12 mouse cellular contexts compared by ENCODE assay signal in the genomic region with DNA sequence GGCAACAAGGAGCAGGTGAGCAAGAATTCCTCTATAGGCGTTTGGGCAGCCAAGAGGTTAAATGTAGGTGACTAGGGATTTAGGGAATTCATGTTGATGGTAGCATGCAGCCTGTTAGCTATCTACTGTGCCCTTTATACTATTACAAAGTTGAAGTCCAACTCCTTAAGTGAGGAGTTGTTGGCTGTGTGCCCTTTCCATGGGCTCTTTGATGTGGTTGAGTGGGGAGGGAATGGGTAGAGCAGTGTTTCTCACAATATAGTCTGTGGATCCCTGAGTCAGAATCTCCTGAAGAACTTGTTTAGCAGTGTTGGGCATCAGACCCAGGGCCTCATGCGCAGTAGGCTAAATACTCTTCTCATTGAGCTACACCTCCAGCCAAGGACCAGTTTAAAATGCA. TPM values are rescaled to one million over a fixed set of nuclear protein-coding genes. Genes with fewer than 3 reads are reported as not detected.
"Had no signal": no experiment of that assay in that cellular context is flagged by ENCODE, and none has a peak within 500 bp of the region (broad histone marks: within the 10 kb centered on the region; RNA-seq: fewer than 3 reads in every experiment).

No protein-coding gene starts in this region.

- DNase-seq: gastrocnemius, adult 2 months; gastrocnemius, postnatal 10 days; gastrocnemius, postnatal 25 days; heart, adult 2 months; heart, postnatal 14 days; heart, postnatal 36 days; kidney, adult 11 months; kidney, adult 8-10 months; layer of hippocampus, adult 9-11 months; layer of hippocampus, postnatal 36 days; left cerebral cortex, postnatal 4 days had no signal

RNA-seq across cellular contexts. Expression of a gene that starts 3.8 kb away (rescaled TPM):
- total RNA-seq: gastrocnemius, adult 2 months; gastrocnemius, postnatal 25 days; heart, postnatal 36 days; liver, adult 2 months had no signal

RNA-seq across cellular contexts. Expression of a gene that starts 13.1 kb away (rescaled TPM):
- total RNA-seq: gastrocnemius, postnatal 25 days had no signal
